Mouse (Mus musculus): Measurements from ENCODE around the gene Carmil1. TPM values are rescaled to one million over a fixed set of nuclear protein-coding genes. Genes with fewer than 3 reads are reported as not detected.

The Carmil1 gene
- polyA plus RNA-seq, 1 experiment = 0.01 TPM

- no peak for TF ChIP-seq GATA1 (IDR thresholded peaks at IDR 0.05; ENCODE audit: low read length)
Observed at GRCm38 (mm10) chr13:24154281-24155061, 126.1 kb downstream of the Carmil1 start.

DNA sequence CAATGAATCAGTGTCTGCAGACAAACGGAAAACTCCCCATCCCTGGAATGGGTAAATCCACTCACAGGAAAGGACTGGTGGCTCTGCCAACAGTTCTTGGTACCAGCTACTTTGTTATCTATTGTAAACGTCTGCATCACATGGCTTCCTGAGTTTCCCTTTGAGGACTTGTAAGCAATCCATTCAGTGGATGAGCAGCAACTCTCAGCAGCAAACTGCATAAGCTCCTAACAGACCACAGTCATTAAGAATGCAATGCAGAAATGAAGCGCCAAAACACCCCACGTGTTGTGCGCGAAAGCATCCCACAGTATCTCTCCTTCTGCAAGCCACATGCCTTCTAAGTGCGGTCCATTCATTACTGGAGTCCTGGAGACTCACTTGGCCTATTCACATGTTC, 128.0 kb downstream of the Carmil1 start:
- TF ChIP-seq GATA1 (IDR thresholded peaks at IDR 0.05; ENCODE audit: low read length) = no peak

DNA sequence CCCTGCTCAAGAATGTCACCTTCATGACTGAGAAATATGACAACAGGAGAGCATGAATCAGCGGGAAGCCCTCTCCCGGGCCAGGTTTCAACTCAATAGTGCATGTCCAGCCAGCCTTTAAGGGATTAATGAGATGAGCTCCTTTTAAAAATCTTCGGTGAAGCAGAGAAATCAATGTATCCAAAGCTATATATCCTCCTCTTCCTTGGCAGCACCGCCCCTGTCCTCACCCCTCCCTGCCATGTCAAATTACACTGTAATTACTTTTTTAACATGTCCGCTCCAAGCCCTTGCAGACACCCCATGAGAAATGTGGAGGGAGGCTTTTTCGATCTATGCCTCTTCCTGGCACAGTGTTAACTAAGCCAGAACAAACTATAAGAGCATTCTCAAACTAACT, 129.3 kb downstream of the Carmil1 start:
- TF ChIP-seq GATA1 (IDR thresholded peaks at IDR 0.05; ENCODE audit: low read length) = no peak

GRCm38 (mm10) chr13:24148549-24148948, 132.0 kb downstream of the Carmil1 start:
- no peak for TF ChIP-seq GATA1 (IDR thresholded peaks at IDR 0.05; ENCODE audit: low read length)

GRCm38 (mm10) chr13:24147006-24147405, 133.6 kb downstream of the Carmil1 start:
- TF ChIP-seq GATA1 (IDR thresholded peaks at IDR 0.05; ENCODE audit: low read length) = no peak

GRCm38 (mm10) chr13:24146541-24146940, 134.1 kb downstream of the Carmil1 start:
- TF ChIP-seq GATA1 (IDR thresholded peaks at IDR 0.05; ENCODE audit: low read length) = no peak

DNA sequence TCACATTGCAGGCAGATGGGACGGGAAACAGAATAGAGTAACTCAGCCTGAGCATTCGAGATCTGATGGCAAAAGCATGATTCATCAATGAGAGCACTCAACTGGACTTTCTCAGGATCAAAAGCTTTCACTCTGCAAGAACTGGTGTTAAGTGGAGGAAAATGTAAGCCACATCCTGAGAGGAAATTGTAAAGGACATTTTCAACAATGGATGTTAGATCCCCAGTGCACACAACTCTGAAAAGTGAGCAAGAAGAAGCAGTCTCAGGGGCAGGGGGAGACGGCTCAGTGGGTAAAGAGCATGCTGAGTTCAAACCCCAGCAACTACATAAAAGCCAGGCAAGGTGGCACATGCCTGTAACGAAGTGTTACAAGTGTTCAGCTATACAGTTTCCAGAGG, 135.7 kb downstream of the Carmil1 start:
- no peak for TF ChIP-seq GATA1 (IDR thresholded peaks at IDR 0.05; ENCODE audit: low read length)

DNA sequence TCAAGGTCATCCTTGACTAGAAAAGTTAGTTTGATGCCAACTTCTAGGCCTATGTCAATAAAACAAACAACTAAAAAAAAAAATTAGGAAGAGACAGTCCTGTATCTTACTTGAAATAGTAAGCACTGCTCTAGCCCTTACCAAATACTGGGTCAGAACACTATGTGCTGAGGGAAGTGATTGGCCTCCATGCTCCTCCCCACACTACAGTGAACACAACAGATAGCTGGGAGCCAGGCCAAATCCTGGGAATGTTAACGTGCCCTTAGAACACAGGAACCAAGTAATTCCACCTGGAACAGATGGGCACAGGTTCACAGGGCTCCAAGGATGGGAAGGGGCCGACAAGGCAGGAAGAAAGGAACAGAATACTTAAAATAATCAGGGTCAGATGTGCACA, 136.5 kb downstream of the Carmil1 start:
- no peak for TF ChIP-seq GATA1 (IDR thresholded peaks at IDR 0.05; ENCODE audit: low read length)

- TF ChIP-seq GATA1 (IDR thresholded peaks at IDR 0.05; ENCODE audit: low read length) = no peak
Observed at GRCm38 (mm10) chr13:24136836-24137235, 143.8 kb downstream of the Carmil1 start.

- TF ChIP-seq GATA1 (IDR thresholded peaks at IDR 0.05; ENCODE audit: low read length) = no peak
Observed at GRCm38 (mm10) chr13:24135282-24136230, 145.0 kb downstream of the Carmil1 start.

GRCm38 (mm10) chr13:24132866-24133265, 147.7 kb downstream of the Carmil1 start:
- TF ChIP-seq GATA1 (IDR thresholded peaks at IDR 0.05; ENCODE audit: low read length) = no peak

GRCm38 (mm10) chr13:24131319-24131718, 149.3 kb downstream of the Carmil1 start:
- no peak for TF ChIP-seq GATA1 (IDR thresholded peaks at IDR 0.05; ENCODE audit: low read length)

DNA sequence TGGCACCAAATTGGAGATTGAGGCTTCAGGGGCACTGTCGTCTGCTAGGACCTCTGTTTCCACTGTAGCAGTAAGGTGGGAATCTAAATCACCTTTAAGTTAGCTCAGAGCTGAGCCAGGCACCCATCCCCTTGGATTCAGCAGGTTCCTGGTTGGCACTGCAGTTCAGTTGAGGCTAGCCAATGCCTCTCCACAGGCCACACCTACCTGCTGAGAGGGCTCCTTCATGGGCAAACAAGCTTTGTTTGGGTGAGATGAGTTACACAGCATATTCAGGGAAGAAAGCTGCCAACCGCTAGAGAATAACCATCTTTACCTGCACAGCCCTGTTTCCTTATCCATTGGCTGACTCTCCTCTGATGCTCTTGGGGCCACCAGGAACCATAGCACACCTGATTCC, 149.9 kb downstream of the Carmil1 start:
- no peak for TF ChIP-seq GATA1 (IDR thresholded peaks at IDR 0.05; ENCODE audit: low read length)

GRCm38 (mm10) chr13:24128731-24129130, 151.9 kb downstream of the Carmil1 start:
- TF ChIP-seq GATA1 (IDR thresholded peaks at IDR 0.05; ENCODE audit: low read length) = no peak

DNA sequence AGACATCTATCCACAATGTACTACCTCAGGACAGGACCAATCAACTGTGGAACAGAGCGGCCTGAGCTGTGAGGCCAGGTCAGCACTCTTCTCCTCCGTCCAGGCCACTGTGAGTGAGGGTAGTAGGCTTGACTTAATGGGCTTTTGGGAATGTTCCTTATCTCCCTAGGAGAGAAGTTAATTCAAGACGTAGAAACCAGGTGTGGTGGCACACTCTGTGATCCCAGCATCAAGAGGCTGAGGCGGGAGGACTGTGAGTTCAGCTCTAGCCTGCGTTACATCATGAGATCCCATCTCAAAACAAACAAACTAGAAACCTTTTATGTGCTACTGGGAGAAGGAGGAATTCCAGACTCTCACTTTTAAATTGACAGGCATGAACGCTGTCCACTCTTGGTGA, 154.7 kb downstream of the Carmil1 start:
- no peak for TF ChIP-seq GATA1 (IDR thresholded peaks at IDR 0.05; ENCODE audit: low read length)

- TF ChIP-seq GATA1 (IDR thresholded peaks at IDR 0.05; ENCODE audit: low read length) = no peak
Observed at GRCm38 (mm10) chr13:24117181-24117812, 163.3 kb downstream of the Carmil1 start.
